Mouse (Mus musculus) telencephalon, adult 2 months (tissue): ENCODE results near the gene Dbi.

Source experiments
- DNase-seq: peaks from one replicate; pipeline ENCODE4 v3.0.0-alpha.2; 2011; ENCODE audit warnings: low read depth, low spot score

Gene Dbi

GRCm38 (mm10) chr1:120120969-120121811, at the start of gene Dbi, which contains the start of gene 3110009E18Rik:
Dbi (minus strand) TSS chr1:120121078.
3110009E18Rik (plus strand) TSS chr1:120121187.
- DNase-seq = peak; percentile 97

DNA sequence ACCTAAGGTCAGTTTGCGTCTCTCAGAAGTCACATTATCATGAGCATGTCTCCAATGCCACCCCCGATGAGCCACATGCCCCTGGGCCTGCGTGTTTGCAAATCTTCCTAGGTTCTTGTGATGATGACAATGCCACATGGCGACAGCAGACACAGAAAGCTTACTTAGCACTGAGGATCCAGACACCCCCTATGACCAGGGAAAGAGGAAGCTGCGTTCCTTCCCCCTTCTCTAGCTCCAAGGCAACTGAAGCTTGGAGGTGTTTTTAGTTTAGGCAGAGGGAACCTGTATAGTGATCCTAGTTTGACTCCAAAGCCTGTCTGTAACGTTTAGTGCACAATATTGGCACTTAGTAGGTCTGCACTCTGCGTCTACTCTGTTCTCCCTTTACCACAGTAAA, 49.4 kb upstream of the Dbi start:
- DNase-seq = no peak

DNA sequence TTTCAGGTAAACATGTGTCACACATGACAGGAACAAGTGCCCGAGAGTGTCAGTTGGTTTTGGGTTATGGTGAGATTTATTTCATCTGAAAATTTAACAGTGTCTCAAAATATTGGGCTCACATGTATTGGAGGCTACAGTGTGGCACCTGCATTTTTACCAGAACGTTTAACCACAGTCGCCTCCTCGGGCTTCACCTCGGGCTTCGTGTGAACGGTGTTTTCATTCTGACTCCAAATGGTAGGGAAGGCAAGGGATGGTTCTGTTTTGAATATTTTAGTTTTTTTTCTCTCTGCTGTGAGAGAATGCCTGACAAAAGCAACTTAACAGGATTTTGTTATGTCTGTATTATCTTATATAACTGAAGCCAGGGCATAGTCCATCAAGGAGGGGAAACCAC, 47.8 kb upstream of the Dbi start:
- no peak for DNase-seq

DNA sequence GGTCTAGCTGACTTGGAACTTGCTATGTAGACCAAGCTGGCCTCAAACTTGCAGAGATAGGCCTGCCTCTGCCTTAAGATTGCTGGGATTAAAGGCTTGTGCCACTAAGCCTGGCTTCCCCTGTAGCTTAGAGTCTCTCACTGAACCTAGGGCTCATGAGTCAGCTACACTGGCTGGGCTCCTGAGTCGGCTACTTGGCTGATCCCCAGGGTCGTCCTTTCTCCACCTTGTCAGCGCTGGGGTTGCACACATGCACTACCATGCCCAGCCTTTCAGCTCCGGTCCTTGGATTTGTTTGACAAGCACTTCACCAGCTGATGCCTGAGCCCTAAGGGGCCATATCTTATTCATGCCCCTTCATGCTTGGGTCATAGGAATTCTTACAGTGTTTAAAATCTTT, 47.1 kb upstream of the Dbi start:
- DNase-seq = no peak

- no peak for DNase-seq
Measured at GRCm38 (mm10) chr1:120162616-120163015, 41.7 kb upstream of the Dbi start.

DNA sequence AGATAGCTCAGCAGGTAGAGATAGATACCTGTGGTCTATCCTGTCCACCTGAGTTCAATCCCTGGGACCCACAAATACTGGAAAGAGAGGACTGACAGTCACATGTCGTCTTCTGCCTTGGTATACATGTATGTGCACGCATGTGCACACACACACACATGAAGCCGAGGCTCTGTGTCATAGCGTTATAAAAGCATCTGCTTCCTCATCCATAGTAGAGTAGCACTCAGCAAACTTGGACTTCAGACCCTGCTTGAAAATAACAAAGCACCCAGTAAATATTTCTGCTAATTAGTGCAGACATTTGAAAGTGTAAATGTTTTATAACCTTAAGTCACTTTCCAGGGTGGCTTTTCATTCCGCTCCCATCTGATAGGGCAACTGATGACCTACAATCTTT, 40.6 kb upstream of the Dbi start:
- no peak for DNase-seq

DNA sequence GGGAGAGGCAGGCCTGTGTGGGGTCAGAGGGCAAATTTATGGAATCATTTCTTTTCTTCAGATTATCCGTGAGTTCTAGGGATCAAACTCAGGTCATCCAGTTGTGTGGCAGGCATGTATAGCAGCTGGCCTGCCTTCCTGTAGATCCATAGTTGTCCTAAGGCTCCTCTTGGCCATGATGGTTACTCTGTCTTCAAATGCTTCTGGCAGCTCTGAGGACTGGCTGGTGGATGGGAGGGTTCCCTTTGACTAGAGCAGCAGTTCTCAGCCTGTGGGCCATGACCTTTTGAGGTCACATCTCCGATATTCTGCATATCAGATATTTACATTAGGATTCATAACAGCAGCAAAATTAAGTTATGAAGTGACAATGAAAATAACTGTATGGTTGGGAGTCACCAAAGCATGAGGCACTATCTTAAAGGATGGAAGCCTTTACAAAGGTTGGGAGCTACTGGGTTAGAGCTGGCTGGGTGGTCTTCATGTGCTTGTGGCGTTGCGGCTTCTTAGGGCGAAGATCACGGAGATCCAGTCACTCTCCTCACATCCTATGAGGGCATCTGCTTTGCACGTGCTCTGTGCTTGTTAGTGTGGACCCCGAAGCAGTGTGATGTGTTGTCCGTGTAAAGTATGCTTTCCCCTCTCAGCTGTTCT, 37.7 kb upstream of the Dbi start:
- no peak for DNase-seq

DNA sequence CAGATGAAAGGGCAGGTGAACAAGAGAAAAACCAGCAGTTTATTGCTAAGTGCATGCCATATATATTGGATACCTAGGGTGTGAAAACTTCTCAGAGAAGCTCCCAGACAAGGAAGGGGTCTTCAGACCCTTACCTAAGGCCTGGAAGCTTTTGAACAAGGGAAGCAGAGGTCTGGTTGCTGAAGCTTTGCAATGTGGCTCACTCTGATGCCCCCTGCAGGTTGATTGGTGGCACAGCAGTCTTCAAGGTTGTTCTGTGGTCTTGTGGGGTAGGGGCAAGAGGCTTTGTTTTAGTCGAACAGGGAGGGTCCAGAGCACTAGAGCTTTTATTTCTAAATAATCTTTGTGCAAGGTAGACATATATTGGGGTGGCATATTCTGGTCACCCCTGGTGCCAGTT, 34.4 kb upstream of the Dbi start:
- no peak for DNase-seq

DNA sequence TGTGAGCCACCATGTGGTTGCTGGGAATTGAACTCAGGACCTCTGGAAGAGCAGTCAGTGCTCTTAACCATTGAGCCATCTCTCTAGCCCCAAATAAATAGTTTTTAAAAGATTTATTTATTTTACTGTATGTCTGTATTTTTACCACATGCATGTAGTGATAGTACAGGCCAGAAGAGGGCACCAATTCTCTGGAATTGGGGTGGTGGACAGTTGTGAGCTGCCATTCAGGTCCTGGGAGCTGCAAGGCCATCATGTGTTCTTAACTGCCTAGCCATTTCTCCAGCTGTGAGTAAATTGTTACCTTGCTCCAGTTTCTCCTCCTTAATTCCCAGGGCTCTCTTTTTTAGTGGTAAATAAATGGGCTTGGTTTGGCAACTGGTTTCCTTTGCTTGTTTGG, 33.4 kb upstream of the Dbi start:
- DNase-seq = no peak

- DNase-seq = no peak
Measured at GRCm38 (mm10) chr1:120146994-120147393, 26.1 kb upstream of the Dbi start.

- no peak for DNase-seq
Measured at GRCm38 (mm10) chr1:120145527-120146216, 24.8 kb upstream of the Dbi start.

GRCm38 (mm10) chr1:120142551-120142950, 21.7 kb upstream of the Dbi start:
- no peak for DNase-seq

DNA sequence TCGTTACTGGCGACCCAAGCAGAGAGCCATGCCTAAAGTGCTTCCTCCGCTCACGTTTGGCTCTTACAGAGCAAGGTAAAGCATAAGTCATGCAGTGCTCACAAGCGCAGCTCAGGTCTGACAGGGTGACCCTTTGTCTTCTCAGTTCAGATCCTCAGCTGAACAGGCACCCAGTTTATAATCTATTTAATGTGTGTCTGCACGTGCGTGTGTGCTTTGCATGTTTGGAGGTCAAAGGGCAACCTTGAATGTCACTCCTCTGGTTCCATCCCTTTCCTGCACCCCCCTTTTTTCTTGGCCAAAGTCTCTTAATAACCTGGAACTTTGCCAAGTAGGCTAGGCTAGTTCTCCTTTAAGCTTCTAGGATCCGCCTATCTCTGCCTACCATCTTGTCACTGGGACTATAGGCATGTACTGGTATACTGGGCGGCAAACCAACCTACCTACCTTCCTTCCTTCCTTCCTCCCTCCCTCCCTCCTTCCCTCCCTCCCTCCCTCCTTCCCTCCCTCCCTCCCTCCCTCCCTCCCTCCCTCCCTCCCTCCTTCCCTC, 19.3 kb upstream of the Dbi start:
- no peak for DNase-seq

- no peak for DNase-seq
Measured at GRCm38 (mm10) chr1:120138923-120139540, 18.2 kb upstream of the Dbi start.

DNA sequence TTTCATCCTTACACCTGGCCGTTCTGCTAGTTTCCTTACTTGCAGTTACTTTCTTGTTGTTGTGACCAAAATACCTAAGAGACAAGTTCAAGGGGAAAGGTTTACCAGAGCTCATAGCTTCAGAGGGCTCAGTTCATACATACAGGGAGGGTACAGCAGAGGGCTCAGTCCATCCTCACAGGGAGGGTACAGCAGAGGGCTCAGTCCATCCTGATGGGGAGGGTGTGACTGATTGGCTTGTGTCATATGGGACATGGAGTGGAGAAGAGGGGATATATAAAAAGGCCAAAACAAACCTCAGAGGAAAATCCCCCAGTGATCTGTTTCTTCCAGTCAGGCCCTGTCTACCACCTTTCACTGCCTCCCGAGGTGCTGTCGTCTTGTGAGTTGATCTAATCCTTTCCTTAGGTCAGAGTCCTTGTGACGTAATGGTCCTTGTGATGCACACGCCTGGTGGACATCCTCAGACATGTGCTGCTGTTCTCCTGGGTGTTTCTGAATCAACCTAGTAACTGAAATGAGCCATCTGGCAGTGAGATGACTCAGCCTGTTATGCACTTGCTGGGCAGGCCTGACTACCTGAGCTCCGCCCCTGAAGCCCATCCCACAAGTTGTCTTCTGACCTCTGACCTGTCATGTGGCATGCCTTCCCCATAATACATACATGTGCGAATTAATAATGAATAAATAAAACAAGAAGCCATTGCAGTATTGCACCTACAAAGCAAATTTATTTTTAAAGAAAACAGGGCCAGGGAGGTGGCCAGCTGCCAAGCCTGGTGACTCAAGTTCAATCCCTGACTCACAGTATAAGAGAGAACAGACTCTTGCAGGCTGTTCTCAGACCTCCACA, 15.3 kb upstream of the Dbi start:
- peak; percentile 76 for DNase-seq

GRCm38 (mm10) chr1:120132376-120132775, 11.5 kb upstream of the Dbi start:
- DNase-seq = no peak

GRCm38 (mm10) chr1:120126318-120126717, 5.4 kb upstream of the Dbi start:
- DNase-seq = no peak

DNA sequence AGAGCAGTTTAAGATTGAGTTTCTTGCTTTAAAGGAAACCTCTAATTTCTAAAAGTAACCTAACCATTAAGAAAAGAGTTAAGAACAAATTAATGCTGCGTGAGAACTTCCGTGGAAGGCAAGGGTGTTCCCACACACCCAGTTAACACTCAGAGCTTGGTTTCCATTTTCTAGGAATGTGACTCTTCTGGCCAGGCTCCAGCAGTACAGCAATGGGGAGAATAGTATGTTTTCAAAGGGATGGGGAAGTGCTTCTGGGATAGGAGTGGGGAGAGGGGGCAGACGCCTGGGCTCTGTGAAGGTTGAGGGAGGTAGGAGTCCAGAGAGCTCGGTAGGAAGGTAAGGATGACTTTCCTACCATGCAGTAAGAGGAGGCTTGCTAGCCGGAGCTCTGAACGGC, 4.6 kb upstream of the Dbi start:
- no peak for DNase-seq

DNA sequence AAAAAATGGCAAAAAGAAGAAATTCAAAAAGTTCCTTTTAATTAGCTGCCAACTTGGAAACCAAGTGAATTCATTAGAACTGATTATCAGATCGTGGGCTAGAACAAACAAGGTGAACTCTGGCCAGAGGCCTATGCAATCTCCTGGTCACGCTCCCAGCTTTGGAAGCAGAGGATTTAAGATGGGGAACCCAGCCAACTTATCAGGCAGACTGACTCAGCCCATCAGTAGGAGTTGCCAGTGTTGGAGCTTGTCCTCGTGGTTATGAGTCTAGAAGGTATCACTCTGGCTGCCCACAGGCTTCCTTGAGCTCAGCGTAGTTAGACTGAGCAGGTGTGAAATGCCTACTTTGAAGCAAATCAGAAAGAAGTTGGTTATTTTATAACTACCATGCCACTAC, 4.0 kb upstream of the Dbi start:
- DNase-seq = no peak

DNA sequence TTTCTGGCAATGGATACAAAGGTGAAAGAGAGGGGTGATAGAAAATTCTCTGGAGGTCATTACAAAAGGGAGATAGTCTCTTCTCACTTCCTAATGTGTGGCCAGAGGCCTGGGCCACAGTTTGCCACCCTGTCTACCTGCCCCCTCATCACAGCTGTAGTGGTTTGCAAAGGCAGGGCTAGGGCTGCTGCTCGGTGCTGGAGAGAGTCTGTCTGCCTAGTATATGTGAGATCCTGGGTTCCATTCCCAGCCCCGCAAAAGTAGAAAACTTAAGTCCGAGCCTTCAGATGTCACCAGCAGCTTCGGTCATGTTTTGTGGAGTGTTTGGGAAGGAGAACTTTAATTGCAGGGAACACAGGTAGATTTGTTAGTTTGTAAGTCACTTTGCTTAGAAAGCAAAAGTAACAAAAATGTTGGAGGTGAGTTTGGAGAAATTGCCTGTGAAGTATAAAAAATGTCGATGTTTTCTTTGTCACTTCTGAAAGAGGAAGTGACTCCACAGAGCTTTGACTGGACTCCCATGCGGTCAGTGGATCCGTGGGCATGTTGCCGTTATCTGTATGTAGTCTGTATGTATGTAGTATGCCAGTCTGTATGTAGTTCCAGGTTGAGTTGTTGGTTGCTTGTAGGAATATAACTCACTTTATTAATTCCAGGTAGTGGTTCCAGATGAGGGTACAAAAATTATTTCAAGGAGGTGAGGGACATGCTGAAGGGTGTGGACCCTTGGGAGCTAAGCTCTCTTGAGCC, 1.9 kb upstream of the Dbi start:
- no peak for DNase-seq
